Mouse (Mus musculus) spleen, embryonic (tissue): ENCODE results near the gene Olfr134.
"Not testable (repeated sequence)": the region's sequence is repeated elsewhere in the genome, so short reads cannot be mapped to it uniquely, and the experiment has no call there.

ENCODE experiments used
- CTCF ChIA-PET: fragments of 350-600 bp; sonication (Branson Sonifier 250); formaldehyde crosslinking; loops from one replicate; lab custom pipeline; 2022; lab: Charles Lee

The Olfr134 gene

DNA sequence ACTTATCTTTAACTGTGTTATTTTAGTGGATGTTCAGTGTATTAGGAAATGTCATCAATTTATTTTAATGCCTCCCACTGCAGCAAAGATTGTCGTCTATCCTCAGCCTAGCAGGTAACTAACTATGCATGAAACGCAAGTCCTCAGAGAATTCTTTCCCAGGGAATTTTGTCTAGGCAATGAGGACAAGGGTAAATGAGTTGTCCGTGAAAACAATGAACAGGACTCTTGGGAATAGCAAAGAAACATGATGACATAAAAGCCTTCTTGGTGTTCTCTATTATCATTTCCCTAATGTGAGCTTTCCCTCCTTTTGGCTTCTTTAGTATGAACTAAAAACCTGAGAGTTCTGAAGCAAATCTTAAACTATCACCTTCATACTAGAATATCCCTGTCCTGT, at the start of gene Olfr134:
Gene Olfr134, plus strand, starts transcription at position 301 of the 400 bp plus-strand sequence.
- CTCF ChIA-PET: no interaction called here

- CTCF ChIA-PET: not testable (repeated sequence)
Measured at GRCm38 (mm10) chr17:38124199-38124598, 47.0 kb upstream of the Olfr134 start.

DNA sequence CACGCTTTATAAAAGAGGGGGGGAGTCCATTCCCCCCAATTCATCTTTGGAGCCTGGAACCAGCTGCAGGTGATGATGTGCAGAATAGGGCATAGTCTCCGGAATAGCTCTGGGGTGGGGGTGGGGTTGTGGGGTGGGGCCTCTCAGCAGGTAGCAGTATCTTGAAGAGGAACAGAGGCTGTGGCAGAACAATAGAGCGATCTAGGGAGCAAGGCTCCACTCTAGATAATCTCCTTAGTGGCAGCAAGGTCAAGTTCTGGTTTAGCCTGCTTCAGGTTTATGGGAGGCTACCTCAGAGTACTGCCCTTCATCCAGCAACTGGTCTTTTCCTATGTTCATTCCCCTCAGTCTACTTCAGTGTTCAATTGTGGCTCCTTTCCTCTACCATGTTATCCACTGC, 45.8 kb upstream of the Olfr134 start:
- CTCF ChIA-PET: not testable (repeated sequence)

GRCm38 (mm10) chr17:38134426-38134825, 36.8 kb upstream of the Olfr134 start, which contains the start of gene Olfr132:
Gene Olfr132, minus strand, starts transcription at chr17:38134526.
- CTCF ChIA-PET: no interaction called here

DNA sequence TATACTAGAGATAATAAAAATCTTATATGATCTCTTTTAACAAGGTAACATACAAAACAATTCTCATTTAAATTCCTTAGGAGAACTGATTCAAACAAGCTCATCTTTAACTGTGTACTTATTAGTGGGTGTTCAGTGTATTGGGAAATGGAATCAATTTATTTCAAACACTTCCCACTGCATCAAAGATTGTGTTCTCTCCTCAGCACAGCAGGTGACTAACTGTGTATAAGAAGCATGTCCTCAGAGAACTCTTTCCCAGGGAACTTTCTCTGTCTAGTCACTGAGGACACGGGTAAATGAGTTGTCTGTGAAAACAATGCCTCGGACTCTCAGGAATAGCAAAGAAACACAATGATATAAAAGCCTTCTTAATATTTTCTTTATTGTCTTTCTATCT, 26.2 kb upstream of the Olfr134 start, which contains the start of gene Olfr133:
Gene Olfr133, plus strand, starts transcription at position 301 of the 400 bp plus-strand sequence.
- CTCF ChIA-PET: no interaction called here

DNA sequence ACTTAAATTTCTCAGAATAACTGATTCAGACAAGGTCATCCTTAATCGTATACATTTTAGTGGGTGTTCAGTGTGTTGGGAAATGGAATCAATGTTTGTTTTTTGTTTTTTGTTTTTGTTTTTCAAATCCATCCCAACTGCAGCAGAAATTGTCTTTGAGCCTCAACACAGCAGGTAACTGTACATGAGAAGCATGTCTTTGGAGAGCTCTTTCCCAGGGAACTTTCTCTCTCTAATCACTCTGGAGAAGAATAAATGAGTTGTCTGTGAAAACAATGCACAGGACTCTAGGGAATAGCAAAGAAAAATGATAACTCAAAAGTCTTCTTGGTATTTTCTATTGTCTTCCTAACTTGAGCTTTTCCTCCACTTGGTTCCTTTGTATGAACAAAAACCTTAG, 32.8 kb downstream of the Olfr134 start, which contains the start of gene Olfr135:
Gene Olfr135, plus strand, starts transcription at position 301 of the 400 bp plus-strand sequence.
- CTCF ChIA-PET: no interaction called here
